Mouse (Mus musculus): ENCODE results near the gene Camta1. TPM values are rescaled to one million over a fixed set of nuclear protein-coding genes. Genes with fewer than 3 reads are reported as not detected.

Camta1 gene
- total RNA-seq, 1 experiment from 2014 or later = 7.4 TPM

GRCm38 (mm10) chr4:151876400-151876799 is 14.7 kb upstream of the Camta1 start:
- no peak for ATAC-seq (ENCODE audit: extremely low read depth, insufficient number of reproducible peaks, low FRiP score, poor library complexity, severe bottlenecking)

GRCm38 (mm10) chr4:151863511-151863910 is 1.8 kb upstream of the Camta1 start:
- no peak for ATAC-seq (ENCODE audit: extremely low read depth, insufficient number of reproducible peaks, low FRiP score, poor library complexity, severe bottlenecking)

- ATAC-seq (ENCODE audit: extremely low read depth, insufficient number of reproducible peaks, low FRiP score, poor library complexity, severe bottlenecking) = no peak
Measured at GRCm38 (mm10) chr4:151861471-151861805, 238 bp downstream of the Camta1 start.

- ATAC-seq (ENCODE audit: extremely low read depth, insufficient number of reproducible peaks, low FRiP score, poor library complexity, severe bottlenecking) = no peak
Measured at GRCm38 (mm10) chr4:151860441-151861331, 990 bp downstream of the Camta1 start.

- no peak for ATAC-seq (ENCODE audit: extremely low read depth, insufficient number of reproducible peaks, low FRiP score, poor library complexity, severe bottlenecking)
Measured at GRCm38 (mm10) chr4:151859275-151859674, 2.4 kb downstream of the Camta1 start.

GRCm38 (mm10) chr4:151853949-151854348 is 7.7 kb downstream of the Camta1 start:
- no peak for ATAC-seq (ENCODE audit: extremely low read depth, insufficient number of reproducible peaks, low FRiP score, poor library complexity, severe bottlenecking)

- ATAC-seq (ENCODE audit: extremely low read depth, insufficient number of reproducible peaks, low FRiP score, poor library complexity, severe bottlenecking) = peak; percentile 82
Measured at GRCm38 (mm10) chr4:151851179-151851578, 10.5 kb downstream of the Camta1 start.

- ATAC-seq (ENCODE audit: extremely low read depth, insufficient number of reproducible peaks, low FRiP score, poor library complexity, severe bottlenecking) = no peak
Measured at GRCm38 (mm10) chr4:151842591-151842990, 19.1 kb downstream of the Camta1 start.

GRCm38 (mm10) chr4:151838518-151838917 is 23.2 kb downstream of the Camta1 start:
- ATAC-seq (ENCODE audit: extremely low read depth, insufficient number of reproducible peaks, low FRiP score, poor library complexity, severe bottlenecking) = no peak

- no peak for ATAC-seq (ENCODE audit: extremely low read depth, insufficient number of reproducible peaks, low FRiP score, poor library complexity, severe bottlenecking)
Measured at GRCm38 (mm10) chr4:151835860-151836259, 25.8 kb downstream of the Camta1 start.

GRCm38 (mm10) chr4:151834536-151834935 is 27.1 kb downstream of the Camta1 start:
- ATAC-seq (ENCODE audit: extremely low read depth, insufficient number of reproducible peaks, low FRiP score, poor library complexity, severe bottlenecking) = no peak

- no peak for ATAC-seq (ENCODE audit: extremely low read depth, insufficient number of reproducible peaks, low FRiP score, poor library complexity, severe bottlenecking)
Measured at GRCm38 (mm10) chr4:151833940-151834449, 27.7 kb downstream of the Camta1 start.

- ATAC-seq (ENCODE audit: extremely low read depth, insufficient number of reproducible peaks, low FRiP score, poor library complexity, severe bottlenecking) = no peak
Measured at GRCm38 (mm10) chr4:151827840-151828239, 33.8 kb downstream of the Camta1 start.

GRCm38 (mm10) chr4:151827356-151827755 is 34.3 kb downstream of the Camta1 start:
- ATAC-seq (ENCODE audit: extremely low read depth, insufficient number of reproducible peaks, low FRiP score, poor library complexity, severe bottlenecking) = no peak

- ATAC-seq (ENCODE audit: extremely low read depth, insufficient number of reproducible peaks, low FRiP score, poor library complexity, severe bottlenecking) = no peak
Measured at GRCm38 (mm10) chr4:151823963-151824362, 37.7 kb downstream of the Camta1 start.

GRCm38 (mm10) chr4:151822986-151823385 is 38.7 kb downstream of the Camta1 start:
- no peak for ATAC-seq (ENCODE audit: extremely low read depth, insufficient number of reproducible peaks, low FRiP score, poor library complexity, severe bottlenecking)

GRCm38 (mm10) chr4:151817981-151818766 is 43.5 kb downstream of the Camta1 start:
- no peak for ATAC-seq (ENCODE audit: extremely low read depth, insufficient number of reproducible peaks, low FRiP score, poor library complexity, severe bottlenecking)

GRCm38 (mm10) chr4:151813711-151814110 is 48.0 kb downstream of the Camta1 start:
- ATAC-seq (ENCODE audit: extremely low read depth, insufficient number of reproducible peaks, low FRiP score, poor library complexity, severe bottlenecking) = no peak

GRCm38 (mm10) chr4:151805685-151806084 is 56.0 kb downstream of the Camta1 start:
- no peak for ATAC-seq (ENCODE audit: extremely low read depth, insufficient number of reproducible peaks, low FRiP score, poor library complexity, severe bottlenecking)

GRCm38 (mm10) chr4:151805046-151805445 is 56.6 kb downstream of the Camta1 start:
- no peak for ATAC-seq (ENCODE audit: extremely low read depth, insufficient number of reproducible peaks, low FRiP score, poor library complexity, severe bottlenecking)

All from neutrophil, adult 5-6 weeks (primary cell).